Mouse (Mus musculus): ENCODE data around the gene Dapl1. TPM values are rescaled to one million over a fixed set of nuclear protein-coding genes. Genes with fewer than 3 reads are reported as not detected.

Dapl1 gene
- polyA plus RNA-seq (2012; fragmentation: generic; extraction: Trizol), result not detected

DNA sequence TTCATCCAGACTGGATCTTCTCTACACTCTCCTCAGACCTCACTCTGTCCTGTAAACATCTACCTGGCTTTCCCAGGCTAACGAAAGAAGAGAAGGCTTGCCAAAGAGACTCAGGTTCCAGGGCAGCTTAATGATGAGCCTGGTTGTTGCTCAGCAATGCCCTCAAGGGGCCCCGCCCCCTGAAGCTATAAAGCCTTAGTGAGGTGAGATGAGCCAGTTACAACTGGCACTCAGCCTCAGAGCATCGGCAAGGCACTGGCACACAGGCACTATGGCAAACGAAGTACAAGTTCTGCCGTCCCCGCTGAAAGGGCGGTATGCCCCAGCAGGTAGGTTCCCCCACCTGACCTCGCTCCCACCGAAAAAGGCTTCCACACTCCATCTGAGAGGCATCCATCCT lies at the start of gene Dapl1:
Gene Dapl1, plus strand, starts transcription at position 216 of the 400 bp plus-strand sequence.

Other genes with a start within 250 kb of the Dapl1 start
- gene Tanc1, start 127.4 kb downstream of the Dapl1 start, polyA plus RNA-seq (2012; fragmentation: generic; extraction: Trizol), result 10 to 100 TPM in 1 of 2 experiments, 1 to 10 TPM in 1; 3.4 to 19.9 TPM

Measured in C3H10T1/2 (cell line).